In genomic region chr6:122498661-122499060, GRCm38 (mm10) we compare ENCODE assay signal across 13 mouse cellular contexts. TPM values are rescaled to one million over a fixed set of nuclear protein-coding genes. Genes with fewer than 3 reads are reported as not detected.
DNase-seq lines count a peak whose midpoint lies in the region; ATAC-seq and TF ChIP-seq lines count a peak whose summit lies in the region.
"Had no signal": no experiment of that assay in that cellular context is flagged by ENCODE, and none has a peak within 500 bp of the region (broad histone marks: within the 10 kb centered on the region; RNA-seq: fewer than 3 reads in every experiment).

Gene Rimklb, minus strand, starts transcription at chr6:122498761.

- no peaks in the 10 kb centered on the region for H3K36me3 ChIP-seq in embryonic facial prominence, embryonic 15.5 days
- no peaks in the 10 kb centered on the region for H3K36me3 ChIP-seq in midbrain, embryonic 15.5 days (replicated peaks)
- H3K36me3 ChIP-seq: heart, embryonic 13.5 days had no signal

- peaks cover 18% of the 10 kb centered on the region for H3K4me1 ChIP-seq in embryonic facial prominence, embryonic 15.5 days
- H3K4me1 ChIP-seq in midbrain, embryonic 15.5 days: peaks cover 28% of the 10 kb centered on the region

- H3K27ac ChIP-seq in layer of hippocampus, adult 2 months: no peak within 1 kb of the TSS
- H3K27ac ChIP-seq in embryonic facial prominence, embryonic 15.5 days (replicated peaks): no peak within 1 kb of the TSS
- H3K27ac ChIP-seq in midbrain, embryonic 15.5 days: no peak within 1 kb of the TSS
- H3K27ac ChIP-seq: heart, embryonic 13.5 days had no signal

- no peak within 1 kb of the TSS for H3K4me3 ChIP-seq in layer of hippocampus, adult 2 months
- H3K4me3 ChIP-seq in embryonic facial prominence, embryonic 15.5 days (replicated peaks): no peak within 1 kb of the TSS
- H3K4me3 ChIP-seq in midbrain, embryonic 15.5 days: no peak within 1 kb of the TSS
- H3K4me3 ChIP-seq: heart, embryonic 13.5 days had no signal

- no peak within 1 kb of the TSS for H3K4me2 ChIP-seq in embryonic facial prominence, embryonic 15.5 days (replicated peaks)
- H3K4me2 ChIP-seq in midbrain, embryonic 15.5 days: no peak within 1 kb of the TSS
- H3K4me2 ChIP-seq: heart, embryonic 13.5 days had no signal

- WGBS in embryonic facial prominence, embryonic 15.5 days: 69% methylated on average over 5 of the region's 5 CpGs
- 61% methylated on average over 5 of the region's 5 CpGs for WGBS in midbrain, embryonic 15.5 days

- no peak within 1 kb of the TSS for H3K9ac ChIP-seq in embryonic facial prominence, embryonic 15.5 days
- no peak within 1 kb of the TSS for H3K9ac ChIP-seq in midbrain, embryonic 15.5 days
- H3K9ac ChIP-seq: heart, embryonic 13.5 days had no signal

- no peaks in the 10 kb centered on the region for H3K9me3 ChIP-seq in embryonic facial prominence, embryonic 15.5 days (replicated peaks)
- H3K9me3 ChIP-seq in midbrain, embryonic 15.5 days: no peaks in the 10 kb centered on the region
- H3K9me3 ChIP-seq: heart, embryonic 13.5 days had no signal

- no peak for ATAC-seq in embryonic facial prominence, embryonic 15.5 days (ENCODE audit: insufficient number of reproducible peaks, low FRiP score, low TSS enrichment, low read depth)
- ATAC-seq in midbrain, embryonic 15.5 days (replicated peaks): no peak

- no peak for DNase-seq in layer of hippocampus, adult 2 months (ENCODE audit: low spot score in 2 of 2)
- no peak for DNase-seq in layer of hippocampus, adult 9-10 months (ENCODE audit: low spot score)
- no peak for DNase-seq in layer of hippocampus, postnatal 25 days (ENCODE audit: extremely low spot score in 1 of 2, low spot score in 1 of 2)
- DNase-seq in right cerebral cortex, postnatal 10 days (ENCODE audit: low spot score in 2 of 2): no peak
- DNase-seq in Muller cell, postnatal 12 days (ENCODE audit: inconsistent ontology term): no peak
- DNase-seq in ovary, postnatal 14 days (ENCODE audit: low spot score): no peak
- DNase-seq: adrenal gland, postnatal 10 days; embryo, embryonic 11 days; liver had no signal

- no peak for TF ChIP-seq CTCF in layer of hippocampus, adult 2 months (conservative IDR thresholded peaks at IDR 0.05)

- H3K27me3 ChIP-seq in embryonic facial prominence, embryonic 15.5 days: no peaks in the 10 kb centered on the region
- no peaks in the 10 kb centered on the region for H3K27me3 ChIP-seq in midbrain, embryonic 15.5 days (replicated peaks)

RNA-seq across cellular contexts. Expression of gene Rimklb, which starts in this region (rescaled TPM):
- 10 to 100 TPM; 70.3 to 71.6 TPM for total RNA-seq in layer of hippocampus, adult 2 months (2021)
- 6.5 and 11.3 TPM in 2 replicates for polyA plus RNA-seq in embryonic facial prominence, embryonic 15.5 days (2015; fragmentation: Nextera tagmentation; extraction: Ambion mirVana)
- 10 to 100 TPM; 81.8 to 84.1 TPM for total RNA-seq in layer of hippocampus, postnatal 25 days (2021)
- 120 and 121 TPM in 2 replicates for polyA plus RNA-seq in midbrain, embryonic 15.5 days (2015; fragmentation: Nextera tagmentation; extraction: Ambion mirVana)
- total RNA-seq: CH12.LX had no signal
